Mouse (Mus musculus) limb, embryonic 14.5 days (tissue): ENCODE measurements around the gene Wfdc6b. TPM values are rescaled to one million over a fixed set of nuclear protein-coding genes. Genes with fewer than 3 reads are reported as not detected.

Experiments used
- ATAC-seq: fragments of 200-750 bp; cut with Nextera tagmentation; 2 replicates; pipeline ENCODE4 v1.8.0; 2017; ENCODE audit warnings: low read depth, moderate number of reproducible peaks, moderate TSS enrichment; ENCODE audit not compliant: low FRiP score
- DNase-seq: peaks from one replicate; pipeline ENCODE4 v3.0.0-alpha.2; 2015; ENCODE audit warnings: low spot score
- H3K27ac ChIP-seq: fragments of 300-500 bp; sonication (generic); replicated peaks from 2 replicates; pipeline ENCODE4 v1.5.1; 2014; ENCODE audit warnings: low read depth, mild to moderate bottlenecking, low read length, moderate library complexity, mixed read lengths
- H3K27me3 ChIP-seq: fragments of 300-500 bp; sonication (generic); 2 replicates; pipeline ENCODE4 v1.6.1; 2014; ENCODE audit warnings: low read length, mixed read lengths; ENCODE audit not compliant: control insufficient read depth, insufficient read depth
- H3K36me3 ChIP-seq: fragments of 300-500 bp; sonication (generic); 2 replicates; pipeline ENCODE4 v1.6.1; 2014; ENCODE audit warnings: mild to moderate bottlenecking, low read length, moderate library complexity, mixed read lengths; ENCODE audit not compliant: control insufficient read depth, insufficient read depth
- H3K4me1 ChIP-seq: fragments of 300-500 bp; sonication (generic); 2 replicates; pipeline ENCODE4 v1.6.1; 2014; ENCODE audit warnings: antibody characterized with exemption, low read length, mixed read lengths; ENCODE audit not compliant: control insufficient read depth, insufficient read depth
- H3K4me2 ChIP-seq: fragments of 300-500 bp; sonication (generic); replicated peaks from 2 replicates; pipeline ENCODE4 v1.6.1; 2014; ENCODE audit warnings: low read depth, mild to moderate bottlenecking, low read length, moderate library complexity; ENCODE audit not compliant: severe bottlenecking
- H3K4me3 ChIP-seq: fragments of 300-500 bp; sonication (generic); replicated peaks from 2 replicates; pipeline ENCODE4 v1.5.1; 2014; ENCODE audit warnings: low read length
- H3K9ac ChIP-seq: fragments of 300-500 bp; sonication (generic); 2 replicates; pipeline ENCODE4 v1.6.1; 2014; ENCODE audit warnings: mild to moderate bottlenecking, low read depth, low read length, moderate library complexity; ENCODE audit not compliant: severe bottlenecking
- H3K9me3 ChIP-seq: fragments of 300-500 bp; sonication (generic); 2 replicates; pipeline ENCODE4 v1.6.1; 2016; ENCODE audit warnings: low read length; ENCODE audit not compliant: control insufficient read depth
- POLR2A ChIP-seq: fragments of 200-500 bp; IDR thresholded peaks from 2 replicates; pipeline ENCODE4 v1.8.0; 2012; ENCODE audit warnings: inconsistent platforms, mild to moderate bottlenecking, moderate library complexity, borderline replicate concordance; ENCODE audit not compliant: insufficient read depth, insufficient read length; ENCODE audit errors: extremely low read depth
- WGBS: fragments of 180-500 bp; shearing (Covaris S2); extraction: QIAGEN DNeasy Blood & Tissue Kit; methylation state at CpG from one replicate; pipeline ENCODE4 v1.1.7; 2014; 5-methylcytosine and 5-hydroxymethylcytosine counted together
- polyA plus RNA-seq, 2 experiments: library from polyadenylated mRNA; depleted of rRNA in 1 of 2; stranded (reverse) in 1 of 2; unstranded in 1 of 2; fragments of >200 nt; fragmentation: Nextera tagmentation in 1 of 2; extraction: Ambion mirVana in 1 of 2; gene quantifications; 2 replicates each; pipeline versions ENCODE4 v1.2.1 to v1.2.3; 2012 to 2014

Wfdc6b gene
- polyA plus RNA-seq, 2 experiments: not detected

DNA sequence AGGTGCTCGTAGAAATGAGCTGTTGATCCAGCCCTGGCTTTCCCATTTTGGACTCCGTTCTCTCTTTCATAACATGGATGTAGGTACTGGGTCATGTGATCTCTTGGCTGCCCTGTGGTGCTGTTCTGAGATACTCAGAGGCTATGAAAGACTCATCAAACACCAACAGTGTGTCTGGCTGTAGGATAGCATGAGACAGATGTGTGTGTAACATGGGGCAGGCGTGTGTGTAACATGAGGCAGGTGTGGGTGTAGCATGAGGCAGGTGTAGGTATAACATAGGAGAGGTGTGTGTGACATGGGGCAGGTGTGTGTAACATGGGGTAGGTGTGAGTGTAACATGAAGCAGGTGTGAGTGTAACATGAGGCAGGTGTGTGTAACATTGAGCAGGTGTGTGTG is 2.1 kb downstream of the Wfdc6b start:
- Histone ChIP-seq H3K36me3 (no peaks in the 10 kb centered on the region), H3K27ac (no peak overlapping the region), H3K4me2 (no peak overlapping the region), H3K9me3 (no peaks in the 10 kb centered on the region), H3K4me1 (no peaks in the 10 kb centered on the region), H3K9ac (no peak overlapping the region), H3K27me3 (no peaks in the 10 kb centered on the region), H3K4me3 (no peak overlapping the region)
- no peak for ATAC-seq
- DNase-seq: no peak
- TF ChIP-seq POLR2A: no peak
- 92% methylated on average over 3 of the region's 3 CpGs for WGBS

DNA sequence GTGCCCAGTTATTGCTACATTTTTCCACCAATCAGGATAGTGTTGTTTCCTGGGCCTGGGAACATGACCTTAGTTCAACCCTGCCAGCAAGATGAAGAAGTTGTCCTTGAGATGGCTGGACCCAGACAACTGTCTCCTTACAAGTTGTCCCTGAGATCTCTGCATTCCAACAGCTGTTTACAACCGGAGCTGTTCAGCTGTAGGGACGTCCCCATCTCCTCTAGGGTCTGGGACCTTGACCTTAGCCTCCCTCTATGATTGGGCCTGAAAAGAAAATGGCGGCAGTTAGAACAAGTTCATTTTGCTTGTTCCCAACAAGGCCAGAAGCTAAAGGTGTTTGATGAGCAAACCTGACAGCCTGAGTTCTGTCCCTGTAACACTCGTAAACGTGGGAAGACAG is 5.7 kb downstream of the Wfdc6b start:
- Histone ChIP-seq H3K27ac (no peak overlapping the region), H3K9me3 (no peaks in the 10 kb centered on the region), H3K4me2 (no peak overlapping the region), H3K4me1 (no peaks in the 10 kb centered on the region), H3K36me3 (no peaks in the 10 kb centered on the region), H3K4me3 (no peak overlapping the region), H3K27me3 (no peaks in the 10 kb centered on the region), H3K9ac (no peak overlapping the region)
- ATAC-seq (no peak), DNase-seq (no peak)
- WGBS: 69% methylated on average over 5 of the region's 5 CpGs
- no peak for TF ChIP-seq POLR2A

DNA sequence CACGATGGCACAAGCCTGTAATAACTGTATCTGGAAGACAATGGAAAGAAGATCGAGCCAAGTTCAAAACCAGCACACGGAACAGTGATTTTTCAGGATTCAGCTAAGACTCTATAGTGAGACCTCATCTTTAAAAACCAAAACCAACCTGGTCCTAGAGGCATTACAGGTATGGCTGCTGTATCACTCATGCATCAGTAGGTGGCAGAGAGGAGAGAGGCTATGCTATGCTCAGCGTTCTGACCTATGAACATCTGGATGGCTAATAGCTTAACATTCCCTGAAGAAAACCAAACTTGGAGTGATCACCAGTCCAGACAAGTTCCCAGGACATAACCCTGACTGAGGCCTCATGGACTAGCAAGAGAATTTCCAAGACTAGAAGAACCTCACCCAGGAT is 8.5 kb downstream of the Wfdc6b start:
- ATAC-seq (no peak), DNase-seq (no peak)
- H3K9me3 ChIP-seq: no peaks in the 10 kb centered on the region
- no peak overlapping the region for H3K4me3 ChIP-seq
- no peak overlapping the region for H3K4me2 ChIP-seq
- no peak for TF ChIP-seq POLR2A
- H3K27ac ChIP-seq: no peak overlapping the region
- WGBS: 82% methylated on average over 4 of the region's 4 CpGs
- no peaks in the 10 kb centered on the region; the same call in 1 of the 2 replicates for H3K27me3 ChIP-seq
- H3K9ac ChIP-seq: no peak overlapping the region
- H3K4me1 ChIP-seq: no peaks in the 10 kb centered on the region
- H3K36me3 ChIP-seq: no peaks in the 10 kb centered on the region

DNA sequence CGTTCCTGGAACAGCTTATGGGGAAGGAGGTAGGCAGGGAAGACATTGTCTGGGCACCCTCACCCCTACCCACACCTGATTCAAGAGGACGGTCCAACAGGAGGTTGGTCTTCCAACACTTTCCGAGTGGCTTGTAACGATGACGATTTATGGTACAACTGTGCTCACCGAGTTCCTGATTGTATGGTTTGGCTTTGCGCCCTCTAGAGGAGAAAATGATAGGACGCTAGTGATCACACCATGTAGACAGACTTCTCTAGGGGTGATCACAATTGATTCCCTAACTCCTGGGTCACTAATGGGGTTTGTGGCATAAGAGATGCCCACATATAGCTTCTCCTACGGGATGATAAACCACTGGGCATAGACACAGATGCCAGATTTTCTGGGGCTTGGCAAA is 21.9 kb downstream of the Wfdc6b start:
- Histone ChIP-seq H3K4me2 (no peak overlapping the region), H3K9ac (no peak overlapping the region), H3K4me1 (no peaks in the 10 kb centered on the region), H3K27ac (no peak overlapping the region), H3K9me3 (no peaks in the 10 kb centered on the region), H3K27me3 (no peaks in the 10 kb centered on the region), H3K36me3 (no peaks in the 10 kb centered on the region), H3K4me3 (no peak overlapping the region)
- TF ChIP-seq POLR2A: no peak
- DNase-seq (no peak), ATAC-seq (no peak)
- WGBS: 79% methylated on average over 9 of the region's 9 CpGs

DNA sequence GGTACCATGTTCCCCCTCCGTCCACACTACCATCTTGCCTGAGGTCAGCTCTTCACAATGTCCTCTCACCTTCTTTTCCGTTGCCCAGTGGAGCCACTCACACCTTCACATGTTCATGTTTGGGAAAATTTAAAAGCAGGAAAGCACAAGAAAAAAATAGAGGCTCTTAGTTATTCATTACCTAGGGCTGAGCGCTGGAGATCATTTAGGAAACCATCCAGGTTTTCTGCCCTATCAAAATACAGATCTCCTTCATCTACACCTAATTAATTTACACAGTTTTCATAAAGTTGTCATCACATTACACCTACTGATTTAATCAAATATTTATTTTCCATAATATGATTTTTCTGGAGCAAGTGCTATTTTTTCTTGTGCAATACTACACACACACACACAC is 25.4 kb downstream of the Wfdc6b start, which contains the start of gene Wfdc16:
Wfdc16 (minus strand) TSS at position 101 of the 400 bp plus-strand sequence.
- ATAC-seq (no peak), DNase-seq (no peak)
- Histone ChIP-seq H3K4me2 (no peak within 1 kb of the TSS), H3K27ac (no peak within 1 kb of the TSS), H3K9me3 (no peaks in the 10 kb centered on the region), H3K27me3 (no peaks in the 10 kb centered on the region), H3K4me1 (no peaks in the 10 kb centered on the region), H3K4me3 (no peak within 1 kb of the TSS), H3K36me3 (no peaks in the 10 kb centered on the region), H3K9ac (no peak within 1 kb of the TSS)
- TF ChIP-seq POLR2A: no peak
- WGBS: 90% methylated on average over 3 of the region's 3 CpGs

DNA sequence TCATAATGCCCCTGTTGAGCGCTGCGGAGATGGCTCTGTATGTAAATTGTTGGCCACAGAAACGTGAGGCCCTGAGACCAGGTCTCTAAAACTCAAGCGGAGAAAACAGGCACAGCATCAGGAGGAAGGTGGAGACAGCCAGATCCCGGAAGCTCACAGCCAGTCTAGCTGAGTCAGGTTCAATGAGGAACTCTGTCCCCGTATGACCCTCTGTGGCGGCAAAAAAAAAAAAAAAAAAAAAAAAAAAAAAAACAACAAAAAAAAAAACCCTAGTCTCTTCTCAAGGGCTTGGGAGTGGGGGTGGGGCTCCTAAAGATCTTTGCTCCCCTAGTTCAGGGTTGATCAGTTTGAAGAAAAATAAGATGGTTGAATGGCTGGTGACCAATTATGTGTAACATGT is 27.8 kb downstream of the Wfdc6b start:
- no peak for DNase-seq
- H3K36me3 ChIP-seq: no peaks in the 10 kb centered on the region
- H3K4me3 ChIP-seq: no peak overlapping the region
- H3K9ac ChIP-seq: no peak overlapping the region
- 64% methylated on average over 7 of the region's 7 CpGs for WGBS
- no peaks in the 10 kb centered on the region for H3K27me3 ChIP-seq
- no peaks in the 10 kb centered on the region for H3K4me1 ChIP-seq
- ATAC-seq: no peak
- no peaks in the 10 kb centered on the region for H3K9me3 ChIP-seq
- H3K27ac ChIP-seq: no peak overlapping the region
- no peak for TF ChIP-seq POLR2A
- no peak overlapping the region for H3K4me2 ChIP-seq
